Mouse (Mus musculus) olfactory bulb, adult 2 months (tissue): ENCODE measurements around the gene Tmem268.

Experiments used
- CTCF ChIP-seq: fragments of 200-500 bp; IDR thresholded peaks from 2 replicates; pipeline ENCODE4 v1.5.1; 2012; ENCODE audit warnings: low read depth, mild to moderate bottlenecking, low read length, moderate library complexity; ENCODE audit not compliant: insufficient read depth
- POLR2A ChIP-seq: fragments of 200-500 bp; IDR thresholded peaks from 2 replicates; pipeline ENCODE4 v1.6.1; 2012; ENCODE audit warnings: mild to moderate bottlenecking, low read depth, low read length, moderate library complexity; ENCODE audit not compliant: insufficient read depth

- TF ChIP-seq CTCF (no peak), POLR2A (no peak)
Observed at GRCm38 (mm10) chr4:63545231-63545958, 13.2 kb upstream of the Tmem268 start.
